Mouse (Mus musculus) heart, embryonic 14.5 days (tissue): ENCODE results near the gene Serinc3. TPM values are rescaled to one million over a fixed set of nuclear protein-coding genes. Genes with fewer than 3 reads are reported as not detected.

Experiments
- ATAC-seq: fragments of 200-750 bp; cut with Nextera tagmentation; 2 replicates; pipeline ENCODE4 v1.8.0; 2017; ENCODE audit warnings: low read depth, moderate TSS enrichment; ENCODE audit not compliant: insufficient number of reproducible peaks, insufficient read depth, low FRiP score
- H3K27ac ChIP-seq, 2 experiments: fragments of 200-500 bp in 1 of 2; fragments of 300-500 bp in 1 of 2; sonication (generic) in 1 of 2; replicated peaks in 1 of 2; 2 replicates each; pipeline ENCODE4 v1.5.1; 2012 to 2014; ENCODE audit warnings: low read depth in 2 of 2, low read length in 2 of 2, control low read depth in 1 of 2, mild to moderate bottlenecking in 1 of 2, mixed read lengths in 1 of 2; ENCODE audit not compliant: control insufficient read depth in 1 of 2, insufficient read depth in 1 of 2
- H3K27me3 ChIP-seq: fragments of 300-500 bp; sonication (generic); 2 replicates; pipeline ENCODE4 v1.6.1; 2014; ENCODE audit warnings: mild to moderate bottlenecking, low read length, control low read depth; ENCODE audit not compliant: control insufficient read depth, insufficient read depth
- H3K36me3 ChIP-seq: fragments of 300-500 bp; sonication (generic); 2 replicates; pipeline ENCODE4 v1.6.1; 2014; ENCODE audit warnings: mild to moderate bottlenecking, control low read depth, low read length, mixed read lengths; ENCODE audit not compliant: control insufficient read depth, insufficient read depth
- H3K4me1 ChIP-seq, 2 experiments: fragments of 200-500 bp in 1 of 2; fragments of 300-500 bp in 1 of 2; sonication (generic) in 1 of 2; 2 replicates each; pipeline ENCODE4 v1.6.1; 2012 to 2014; ENCODE audit warnings: low read length in 2 of 2, control low read depth in 1 of 2, mixed read lengths in 1 of 2; ENCODE audit not compliant: control insufficient read depth in 2 of 2, insufficient read depth in 2 of 2
- H3K4me2 ChIP-seq: fragments of 300-500 bp; sonication (generic); 2 replicates; pipeline ENCODE4 v1.6.1; 2014; ENCODE audit warnings: mild to moderate bottlenecking, low read length
- H3K4me3 ChIP-seq, 2 experiments: fragments of 200-500 bp in 1 of 2; fragments of 300-500 bp in 1 of 2; sonication (generic) in 1 of 2; 2 replicates each; pipeline ENCODE4 v1.5.1; 2012 to 2014; ENCODE audit warnings: low read length in 2 of 2, mild to moderate bottlenecking in 2 of 2, control low read depth in 1 of 2, low read depth in 1 of 2, moderate library complexity in 1 of 2; ENCODE audit not compliant: control insufficient read depth in 1 of 2, insufficient read depth in 1 of 2
- H3K9ac ChIP-seq: fragments of 300-500 bp; sonication (generic); 2 replicates; pipeline ENCODE4 v1.6.1; 2014; ENCODE audit warnings: mild to moderate bottlenecking, low read length
- H3K9me3 ChIP-seq: fragments of 300-500 bp; sonication (generic); 2 replicates; pipeline ENCODE4 v1.6.1; 2016; ENCODE audit warnings: low read length, control low read depth; ENCODE audit not compliant: control insufficient read depth
- WGBS: fragments of 180-500 bp; shearing (Covaris S2); extraction: QIAGEN DNeasy Blood & Tissue Kit; methylation state at CpG from one replicate; pipeline ENCODE4 v1.1.7; 2014; 5-methylcytosine and 5-hydroxymethylcytosine counted together
- polyA plus RNA-seq: library from polyadenylated mRNA; unstranded; fragments of >200 nt; fragmentation: Nextera tagmentation; extraction: Ambion mirVana; gene quantifications from 2 replicates; pipeline ENCODE4 v1.2.1, GENCODE M21; 2014

Gene Serinc3
- polyA plus RNA-seq, 1 experiment from 2014 or later, result 79.0 TPM

DNA sequence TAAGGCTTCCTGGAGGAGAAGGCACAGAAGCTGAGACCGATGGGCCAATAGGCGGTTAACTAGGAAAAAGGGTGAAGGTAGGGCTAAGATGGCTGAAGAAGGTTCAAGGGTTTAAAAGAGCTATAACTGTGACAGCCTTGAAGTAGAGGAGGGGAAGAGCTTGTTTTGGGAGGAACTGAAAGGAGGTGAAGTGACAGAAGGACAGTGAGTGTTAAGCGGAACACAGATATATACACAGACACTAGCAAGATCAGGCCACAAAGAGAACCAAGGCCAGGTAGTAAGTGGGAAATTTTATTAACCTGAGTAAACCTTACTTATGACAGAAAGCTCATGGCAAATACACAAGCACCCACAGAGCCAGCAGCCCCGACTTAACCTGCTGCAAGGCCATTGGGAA lies 31.4 kb upstream of the Serinc3 start:
- no peaks in the 10 kb centered on the region for H3K27me3 ChIP-seq
- H3K27ac ChIP-seq, result peak overlapping the region; percentile 83 to 93
- WGBS, result 90% methylated on average over 4 of the region's 4 CpGs
- H3K4me1 ChIP-seq, result peaks cover 29 to 54% of the 10 kb centered on the region in 2 experiments
- H3K9ac ChIP-seq, result peak overlapping the region; percentile 36
- peaks cover 3% of the 10 kb centered on the region; the same call in 1 of the 2 replicates for H3K9me3 ChIP-seq
- no peak overlapping the region; the same call in 1 of the 2 replicates for H3K4me2 ChIP-seq
- ATAC-seq, result no peak
- H3K36me3 ChIP-seq, result no peaks in the 10 kb centered on the region
- no peak overlapping the region for H3K4me3 ChIP-seq

DNA sequence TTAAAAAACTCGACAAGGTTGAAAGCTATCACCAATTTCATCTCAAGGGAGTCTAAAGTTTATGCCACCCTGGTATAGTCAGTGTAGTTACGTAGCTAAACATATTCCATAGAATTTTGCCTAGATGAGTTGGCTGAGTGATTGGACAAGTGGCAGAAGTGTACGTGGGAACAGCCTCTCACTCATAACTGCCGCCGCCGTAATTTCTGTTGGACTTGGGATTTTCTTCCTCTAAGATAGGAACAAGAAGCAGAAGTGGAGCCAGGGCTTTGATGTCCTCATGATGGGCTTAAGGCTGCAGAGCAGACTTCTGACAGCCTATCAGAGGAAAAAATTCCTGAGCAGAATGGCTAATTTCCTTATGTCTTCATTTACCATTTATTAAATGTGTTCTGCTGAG lies 30.7 kb upstream of the Serinc3 start:
- H3K36me3 ChIP-seq, result no peaks in the 10 kb centered on the region
- H3K4me2 ChIP-seq, result peak overlapping the region; percentile 19
- H3K27ac ChIP-seq, result peak overlapping the region; percentile 83 to 93
- no peak overlapping the region for H3K4me3 ChIP-seq
- no peaks in the 10 kb centered on the region for H3K9me3 ChIP-seq
- ATAC-seq, result no peak
- no peaks in the 10 kb centered on the region for H3K27me3 ChIP-seq
- H3K4me1 ChIP-seq, result peaks cover 31 to 57% of the 10 kb centered on the region in 2 experiments
- WGBS, result 27% methylated on average over 6 of the region's 6 CpGs
- H3K9ac ChIP-seq, result peak overlapping the region; percentile 36

DNA sequence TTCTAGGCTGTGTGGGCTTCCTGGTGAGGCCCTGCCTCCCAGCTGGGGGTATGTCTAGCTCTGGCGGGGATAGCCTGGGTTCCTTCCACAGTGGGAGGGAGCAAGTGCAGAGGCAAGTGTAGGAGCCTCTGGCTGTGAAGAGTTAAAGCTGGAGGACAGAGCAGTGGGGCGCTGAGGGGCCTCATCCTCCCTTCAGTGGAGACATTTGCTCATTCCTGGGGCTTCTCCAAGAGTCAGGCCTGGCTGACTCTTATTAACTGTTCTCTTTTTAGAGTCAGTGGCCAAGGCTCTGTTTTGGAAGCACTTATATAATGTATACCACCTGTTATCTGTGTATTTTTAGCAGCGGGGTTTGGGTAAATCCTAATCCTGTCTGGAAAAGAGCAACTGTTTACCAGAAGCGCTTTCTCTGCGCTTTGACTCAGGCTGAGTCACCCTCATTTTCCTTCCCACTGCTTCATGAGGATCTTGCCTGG lies 30.3 kb upstream of the Serinc3 start:
- Histone ChIP-seq H3K4me2 (peak overlapping the region; percentile 19), H3K9ac (peak overlapping the region; percentile 36)
- WGBS, result 13% methylated on average over 5 of the region's 5 CpGs

DNA sequence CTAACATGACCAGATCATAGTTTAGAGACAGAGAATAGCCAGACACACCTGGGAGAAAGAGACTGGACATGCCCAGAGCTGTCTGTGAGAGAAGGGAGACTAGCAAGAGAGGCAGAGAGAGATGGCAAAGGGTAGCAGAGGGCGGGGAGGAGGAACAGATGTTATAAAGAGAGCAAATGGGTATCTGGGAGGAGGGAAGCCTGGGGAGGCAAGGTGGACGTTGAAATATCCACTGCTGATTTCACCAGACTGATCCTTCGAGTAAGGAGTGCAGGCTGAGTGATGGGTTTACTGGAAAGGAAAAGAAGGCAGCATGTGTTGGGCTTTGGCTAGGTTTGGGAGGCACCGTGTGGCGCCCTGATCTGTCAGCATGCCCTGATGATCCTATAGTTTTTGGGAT lies 29.5 kb upstream of the Serinc3 start:
- ATAC-seq, result no peak
- no peaks in the 10 kb centered on the region for H3K9me3 ChIP-seq
- no peak overlapping the region for H3K4me3 ChIP-seq
- H3K4me2 ChIP-seq, result no peak overlapping the region; the same call in 1 of the 2 replicates
- peaks cover 31 to 52% of the 10 kb centered on the region in 2 experiments for H3K4me1 ChIP-seq
- peak overlapping the region; percentile 83 to 93 for H3K27ac ChIP-seq
- no peaks in the 10 kb centered on the region for H3K27me3 ChIP-seq
- 63% methylated on average over 5 of the region's 5 CpGs for WGBS
- H3K36me3 ChIP-seq, result no peaks in the 10 kb centered on the region
- peak overlapping the region; percentile 36; the same call in 1 of the 2 replicates for H3K9ac ChIP-seq

More for the DNA sequence above, 30.3 kb upstream of the Serinc3 start:
- Histone ChIP-seq H3K36me3 (no peaks in the 10 kb centered on the region), H3K27me3 (no peaks in the 10 kb centered on the region), H3K9me3 (no peaks in the 10 kb centered on the region), H3K27ac (peak overlapping the region; percentile 83 to 93), H3K4me3 (no peak overlapping the region), H3K4me1 (peaks cover 31 to 55% of the 10 kb centered on the region in 2 experiments)
- ATAC-seq, result peak; percentile 29; the same call in 1 of the 2 replicates

DNA sequence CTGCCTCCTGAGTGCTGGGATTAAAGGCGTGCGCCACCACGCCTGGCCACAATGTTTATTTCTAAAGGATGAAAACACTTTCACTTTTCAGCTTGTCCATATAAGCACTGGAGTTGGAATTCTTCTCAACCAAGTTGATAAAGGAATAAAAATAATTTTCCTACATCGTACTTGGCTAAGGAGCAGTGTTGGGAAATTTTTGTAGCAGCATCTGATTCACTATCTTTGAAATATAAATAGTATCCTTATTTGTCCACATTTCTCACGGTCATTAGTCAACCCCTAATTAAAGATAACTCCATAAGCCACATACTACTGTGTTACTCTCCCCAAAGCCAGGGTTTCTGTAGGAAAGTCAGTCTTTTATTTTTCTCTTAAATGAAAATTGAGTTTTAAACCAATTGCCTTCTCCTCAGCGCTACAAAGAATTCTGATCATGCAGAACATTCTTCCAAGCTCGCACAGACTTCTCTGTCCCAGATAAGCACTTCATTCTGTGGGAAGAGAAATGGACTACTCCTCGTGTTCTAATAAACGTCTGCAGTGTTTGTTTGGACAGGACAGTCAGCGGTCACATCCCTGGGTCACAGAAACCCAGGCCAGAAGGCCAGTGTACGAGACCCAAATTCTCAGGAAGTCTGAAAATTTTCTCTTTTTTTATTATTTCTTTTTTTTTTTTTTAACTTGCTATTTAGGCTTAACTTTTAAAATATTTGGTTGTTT lies 26.1 kb upstream of the Serinc3 start:
- H3K4me1 ChIP-seq, result peaks cover 25 to 46% of the 10 kb centered on the region in 2 experiments
- WGBS, result 37% methylated on average over 11 of the region's 11 CpGs
- peak overlapping the region; percentile 42 for H3K4me2 ChIP-seq
- ATAC-seq, result no peak
- no peak overlapping the region for H3K4me3 ChIP-seq
- H3K27ac ChIP-seq, result peak overlapping the region; percentile 80 to 81
- H3K36me3 ChIP-seq, result no peaks in the 10 kb centered on the region
- H3K27me3 ChIP-seq, result no peaks in the 10 kb centered on the region
- H3K9ac ChIP-seq, result 0 out of 2 replicates have a peak overlapping the region, but pooled peaks have one; percentile 11
- no peaks in the 10 kb centered on the region for H3K9me3 ChIP-seq

DNA sequence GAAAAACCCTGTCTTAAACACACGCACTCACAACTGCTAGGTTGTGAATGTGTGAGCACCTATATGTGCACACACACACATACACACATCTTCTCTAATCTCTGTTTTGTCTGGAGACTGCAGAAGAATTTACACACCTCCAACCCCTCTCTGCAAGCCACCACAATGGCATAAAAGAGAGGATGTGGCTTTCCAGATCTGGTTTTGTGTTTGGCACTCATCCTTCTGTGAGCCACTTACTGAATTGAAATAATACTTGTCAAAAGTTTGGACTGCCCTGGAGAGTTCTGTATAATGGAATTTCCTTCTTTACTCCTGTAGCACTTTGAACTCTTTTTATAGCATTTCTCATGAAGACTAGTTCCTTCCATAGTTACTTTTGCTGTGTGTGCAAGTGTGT lies 22.1 kb upstream of the Serinc3 start:
- Histone ChIP-seq H3K9me3 (no peaks in the 10 kb centered on the region), H3K27ac (no peak overlapping the region), H3K4me3 (no peak overlapping the region), H3K4me1 (peaks cover 9 to 44% of the 10 kb centered on the region in 2 experiments), H3K4me2 (no peak overlapping the region), H3K9ac (no peak overlapping the region), H3K27me3 (no peaks in the 10 kb centered on the region), H3K36me3 (peaks cover 7% of the 10 kb centered on the region; the same call in 1 of the 2 replicates)
- WGBS, result 87% methylated on average over 1 of the region's 1 CpGs
- ATAC-seq, result no peak

DNA sequence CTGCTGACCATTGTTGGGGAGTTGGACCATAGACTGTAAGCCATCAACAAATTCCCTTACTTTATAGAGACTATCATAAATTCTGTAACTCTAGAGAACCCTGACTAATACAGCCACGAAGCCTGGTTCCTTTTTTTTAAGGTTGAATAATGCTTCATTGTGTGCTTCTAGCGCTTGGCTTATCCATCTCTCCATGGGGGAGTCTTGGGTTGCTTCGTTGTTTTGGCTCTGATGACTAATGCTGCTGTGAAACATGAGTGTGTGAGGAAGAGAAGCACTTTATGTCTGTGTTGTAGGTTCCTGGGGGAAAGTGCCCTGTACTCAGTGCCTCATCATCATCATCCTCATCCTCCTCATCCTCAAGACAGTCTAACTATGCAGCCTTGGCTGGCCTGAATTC lies 19.0 kb upstream of the Serinc3 start:
- peaks cover 19 to 58% of the 10 kb centered on the region in 2 experiments for H3K4me1 ChIP-seq
- 49% methylated on average over 3 of the region's 3 CpGs for WGBS

More for the DNA sequence above, 19.0 kb upstream of the Serinc3 start:
- no peak for ATAC-seq
- Histone ChIP-seq H3K27me3 (no peaks in the 10 kb centered on the region), H3K4me2 (no peak overlapping the region), H3K27ac (peak overlapping the region in 1 of 2 experiments; percentile 28; a peak in 1 of 4 replicates), H3K36me3 (peaks cover 7% of the 10 kb centered on the region; the same call in 1 of the 2 replicates), H3K9ac (no peak overlapping the region), H3K9me3 (no peaks in the 10 kb centered on the region), H3K4me3 (no peak overlapping the region)
